Mouse (Mus musculus) urinary bladder, postnatal 10 days (tissue): ENCODE results near the gene Hspd1.

ENCODE experiments used
- DNase-seq: peaks from one replicate; pipeline ENCODE4 v3.0.0; 2022; ENCODE audit warnings: low spot score

Gene Hspd1

GRCm38 (mm10) chr1:55041691-55042090 is 46.4 kb downstream of the Hspd1 start:
- DNase-seq: no peak

GRCm38 (mm10) chr1:55039944-55040343 is 48.1 kb downstream of the Hspd1 start:
- no peak for DNase-seq

- no peak for DNase-seq
Measured at GRCm38 (mm10) chr1:55031026-55031779, 56.8 kb downstream of the Hspd1 start.

GRCm38 (mm10) chr1:55029446-55029845 is 58.6 kb downstream of the Hspd1 start:
- no peak for DNase-seq

GRCm38 (mm10) chr1:55028512-55029249 is 59.4 kb downstream of the Hspd1 start:
- no peak for DNase-seq

- DNase-seq: no peak
Measured at GRCm38 (mm10) chr1:55027966-55028365, 60.1 kb downstream of the Hspd1 start.
